Comparison of ENCODE assay signal across 9 mouse cellular contexts in genomic region chr2:112449597-112450296, GRCm38 (mm10). TPM values are rescaled to one million over a fixed set of nuclear protein-coding genes. Genes with fewer than 3 reads are reported as not detected.
DNase-seq lines count a peak whose midpoint lies in the region; ATAC-seq and TF ChIP-seq lines count a peak whose summit lies in the region.
"Had no signal": no experiment of that assay in that cellular context is flagged by ENCODE, and none has a peak within 500 bp of the region (broad histone marks: within the 10 kb centered on the region; RNA-seq: fewer than 3 reads in every experiment).

No protein-coding gene starts in this region.

- no peaks in the 10 kb centered on the region for H3K36me3 ChIP-seq in liver, embryonic 14.5 days (replicated peaks; ENCODE audit: control insufficient read depth, insufficient read depth, low read depth)
- H3K36me3 ChIP-seq in forebrain, embryonic 11.5 days (ENCODE audit: control insufficient read depth, insufficient read depth, low read length), result no peaks in the 10 kb centered on the region
- H3K36me3 ChIP-seq: liver, embryonic 15.5 days had no signal

- H3K9me3 ChIP-seq in liver, embryonic 14.5 days (ENCODE audit: control insufficient read depth, low read length), result no peaks in the 10 kb centered on the region
- no peaks in the 10 kb centered on the region for H3K9me3 ChIP-seq in forebrain, embryonic 11.5 days (ENCODE audit: control insufficient read depth, low read length)
- H3K9me3 ChIP-seq: liver, embryonic 15.5 days had no signal

- peaks cover 0 to 2% of the 10 kb centered on the region in 2 experiments; a peak in 2 of 4 replicates for H3K4me1 ChIP-seq in liver, embryonic 14.5 days (replicated peaks; ENCODE audit: control insufficient read depth in 2 of 2, insufficient read depth in 2 of 2, low read length in 1 of 2)
- H3K4me1 ChIP-seq in forebrain, embryonic 11.5 days (replicated peaks; ENCODE audit: control insufficient read depth, insufficient read depth, low read length), result no peaks in the 10 kb centered on the region

- no peak overlapping the region for H3K9ac ChIP-seq in liver, embryonic 14.5 days (replicated peaks)
- H3K9ac ChIP-seq in forebrain, embryonic 11.5 days (ENCODE audit: low read length), result no peak overlapping the region
- H3K9ac ChIP-seq: liver, embryonic 15.5 days had no signal

- TF ChIP-seq CTCF in liver, embryonic 14.5 days (IDR thresholded peaks at IDR 0.05; ENCODE audit: low read depth), result peak; percentile 48

- no peak overlapping the region for H3K27ac ChIP-seq in liver, embryonic 14.5 days
- H3K27ac ChIP-seq in forebrain, embryonic 11.5 days (ENCODE audit: low read depth, low read length), result no peak overlapping the region
- H3K27ac ChIP-seq: liver, embryonic 15.5 days had no signal

- TF ChIP-seq EP300 in liver, embryonic 14.5 days (IDR thresholded peaks at IDR 0.05; ENCODE audit: low read depth), result no peak

- no peak overlapping the region for H3K4me3 ChIP-seq in liver, embryonic 14.5 days (ENCODE audit: insufficient read depth in 1 of 2, low read depth in 2 of 2, low read length in 2 of 2)
- H3K4me3 ChIP-seq in forebrain, embryonic 11.5 days (ENCODE audit: low read depth, low read length), result no peak overlapping the region
- H3K4me3 ChIP-seq: liver, embryonic 15.5 days had no signal

- WGBS in liver, embryonic 14.5 days (ENCODE audit: insufficient replicate concordance), result 26% methylated on average over 4 of the region's 4 CpGs
- WGBS in forebrain, embryonic 11.5 days, result 37% methylated on average over 4 of the region's 4 CpGs

- peak; percentile 16 to 27 for DNase-seq in cerebellum, adult 18-20 months
- DNase-seq in cerebellum, adult 8-10 months, result no peak
- peak; percentile 51 for DNase-seq in kidney, postnatal 10 days
- no peak for DNase-seq in kidney, adult 11 months
- peak; percentile 37 for DNase-seq in R1 (ENCODE audit: low read depth, low spot score)
- peak in 1 of 3 experiments; percentile 22 for DNase-seq in liver, embryonic 14.5 days (ENCODE audit: low read depth in 3 of 3, low spot score in 3 of 3)
- DNase-seq in forebrain, embryonic 11.5 days (ENCODE audit: low spot score), result no peak

- H3K4me2 ChIP-seq in liver, embryonic 14.5 days (ENCODE audit: low read depth), result no peak overlapping the region
- H3K4me2 ChIP-seq in forebrain, embryonic 11.5 days (ENCODE audit: low read depth, low read length, severe bottlenecking), result no peak overlapping the region
- H3K4me2 ChIP-seq: liver, embryonic 15.5 days had no signal

- H3K27me3 ChIP-seq in liver, embryonic 14.5 days (ENCODE audit: control insufficient read depth, insufficient read depth, low read length), result no peaks in the 10 kb centered on the region
- no peaks in the 10 kb centered on the region for H3K27me3 ChIP-seq in forebrain, embryonic 11.5 days (ENCODE audit: control insufficient read depth, insufficient read depth, low read length)
- H3K27me3 ChIP-seq: liver, embryonic 15.5 days had no signal

- ATAC-seq in liver, embryonic 14.5 days (ENCODE audit: insufficient read depth), result no peak
- no peak for ATAC-seq in erythroblast, adult 5-6 weeks (replicated peaks; ENCODE audit: low FRiP score, poor library complexity, severe bottlenecking)
- no peak for ATAC-seq in forebrain, embryonic 11.5 days (replicated peaks; ENCODE audit: low FRiP score)

RNA-seq across cellular contexts. Expression of gene Emc7, which starts 5.0 kb away (rescaled TPM):
- 4.3 and 5.8 TPM in 2 replicates for polyA plus RNA-seq in liver, embryonic 14.5 days (2012; rRNA removed)
- 13.0 and 13.3 TPM in 2 replicates for polyA plus RNA-seq in liver, embryonic 14.5 days (2014; fragmentation: Nextera tagmentation; extraction: Ambion mirVana)
- 2.9 and 4.2 TPM in 2 replicates for total RNA-seq in erythroblast, adult 5-6 weeks (2015; ENCODE audit: low replicate concordance)
- total RNA-seq in erythroblast, adult 5-6 weeks (2017; ENCODE audit: low replicate concordance), result 2.8 and 4.0 TPM in 2 replicates
- polyA plus RNA-seq in forebrain, embryonic 11.5 days (2014; fragmentation: Nextera tagmentation; extraction: Ambion mirVana), result 9.9 and 11.6 TPM in 2 replicates

RNA-seq across cellular contexts. Expression of gene Chrm5, which starts 30.8 kb away (rescaled TPM):
- not detected in 2 replicates for polyA plus RNA-seq in liver, embryonic 14.5 days (2012; rRNA removed)
- not detected in 2 replicates for polyA plus RNA-seq in liver, embryonic 14.5 days (2014; fragmentation: Nextera tagmentation; extraction: Ambion mirVana)
- total RNA-seq in erythroblast, adult 5-6 weeks (2015; ENCODE audit: low replicate concordance), result not detected in 2 replicates
- not detected in 2 replicates for total RNA-seq in erythroblast, adult 5-6 weeks (2017; ENCODE audit: low replicate concordance)
- polyA plus RNA-seq in forebrain, embryonic 11.5 days (2014; fragmentation: Nextera tagmentation; extraction: Ambion mirVana), result 0.27 TPM in 1 of 2 replicates, not detected in the other
- polyA plus RNA-seq: liver, embryonic 15.5 days had no signal

RNA-seq across cellular contexts. Expression of gene Aven, which starts 43.0 kb away (rescaled TPM):
- polyA plus RNA-seq in liver, embryonic 14.5 days (2012; rRNA removed), result 5.2 and 8.6 TPM in 2 replicates
- 5.4 and 5.9 TPM in 2 replicates for polyA plus RNA-seq in liver, embryonic 14.5 days (2014; fragmentation: Nextera tagmentation; extraction: Ambion mirVana)
- total RNA-seq in erythroblast, adult 5-6 weeks (2015; ENCODE audit: low replicate concordance), result 1.0 and 5.6 TPM in 2 replicates
- total RNA-seq in erythroblast, adult 5-6 weeks (2017; ENCODE audit: low replicate concordance), result 4.9 and 6.3 TPM in 2 replicates
- polyA plus RNA-seq in forebrain, embryonic 11.5 days (2014; fragmentation: Nextera tagmentation; extraction: Ambion mirVana), result 5.2 and 6.1 TPM in 2 replicates

Comparison
In these comparisons a context has a peak if more than half of its experiments do, and no peak if none do; other contexts are left out.
1. DNase-seq: peak in cerebellum, adult 18-20 months (2 of 2), kidney, postnatal 10 days (single experiment) and R1 (single experiment); none in cerebellum, adult 8-10 months (single experiment), kidney, adult 11 months (single experiment) and forebrain, embryonic 11.5 days (single experiment).